Mouse (Mus musculus) spleen, postnatal 36 days (tissue): ENCODE measurements at regions not wholly inside any gene's neighbourhood (a gene's known extent, or its start where the extent isn't known, plus 50 kb on each side); places are given as distances from the start of the nearest gene placed in this dataset.
A peak's percentile ranks its signal among the peaks of the same experiment; 100 is the strongest.

Experiments
- DNase-seq, 2 experiments: peaks; one replicate each; pipeline ENCODE4 v3.0.0; 2022; ENCODE audit warnings: low spot score in 2 of 2, mixed read lengths in 1 of 2

DNA sequence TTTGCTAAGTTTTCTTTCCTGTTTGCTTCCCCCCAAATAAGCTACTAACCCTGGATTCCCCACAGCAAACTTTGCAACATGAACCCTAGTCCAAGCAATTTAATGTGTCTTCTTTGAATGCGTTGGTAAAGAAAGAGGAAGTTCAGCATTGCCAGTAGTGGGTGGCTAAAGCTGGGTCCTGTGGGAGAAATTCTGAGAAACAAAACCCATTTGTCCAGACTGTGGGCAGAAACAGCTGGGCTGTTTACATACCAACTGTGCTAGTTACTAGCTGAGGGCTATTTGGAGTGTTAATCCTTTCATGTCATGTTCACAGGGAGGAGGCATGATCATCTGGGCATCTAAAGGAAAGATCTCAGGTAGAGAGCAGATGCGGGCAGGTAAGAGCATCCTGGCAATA, 51.8 kb upstream of the 1190002N15Rik start:
- DNase-seq, result no peak

DNA sequence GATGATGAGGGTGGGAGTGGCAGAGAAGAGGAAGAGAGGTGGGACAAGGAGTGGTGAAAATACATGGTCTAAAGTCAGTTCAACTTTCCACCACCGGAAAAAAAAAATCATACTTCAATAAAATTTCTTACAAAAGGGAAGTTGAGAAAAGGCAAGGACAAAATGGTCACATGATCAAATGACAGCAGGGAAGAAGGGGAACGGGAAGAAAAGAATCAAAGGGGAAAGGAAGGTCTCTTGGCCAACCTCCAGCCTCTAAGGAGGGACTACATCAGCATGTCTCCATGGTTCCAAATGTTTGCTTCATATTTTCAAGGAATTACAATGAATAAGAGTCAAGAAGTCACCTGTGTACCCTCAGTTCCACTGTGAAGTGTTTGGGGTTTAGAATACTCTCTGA, 64.7 kb upstream of the Slc9a9 start:
- no peak for DNase-seq

DNA sequence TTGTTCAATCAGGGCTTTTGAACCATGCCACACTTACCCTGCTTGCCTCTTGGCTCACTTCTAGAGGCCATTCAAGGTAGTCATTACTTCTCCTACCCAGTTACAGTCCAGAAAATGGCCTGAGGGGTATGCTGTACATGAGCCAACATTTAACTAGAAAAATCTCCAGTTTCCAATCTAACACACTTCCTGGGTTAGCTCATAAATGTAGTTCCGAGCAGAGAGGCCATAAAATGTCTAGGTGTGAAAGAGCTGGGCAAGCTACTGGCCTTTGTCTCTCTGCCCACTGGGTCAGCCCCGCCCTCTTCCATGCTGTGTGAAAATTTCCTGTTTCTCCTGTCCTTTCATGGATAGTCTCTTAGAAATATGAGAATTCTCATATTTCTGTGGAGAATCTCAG, 63.3 kb upstream of the Slc9a9 start:
- DNase-seq, result no peak

DNA sequence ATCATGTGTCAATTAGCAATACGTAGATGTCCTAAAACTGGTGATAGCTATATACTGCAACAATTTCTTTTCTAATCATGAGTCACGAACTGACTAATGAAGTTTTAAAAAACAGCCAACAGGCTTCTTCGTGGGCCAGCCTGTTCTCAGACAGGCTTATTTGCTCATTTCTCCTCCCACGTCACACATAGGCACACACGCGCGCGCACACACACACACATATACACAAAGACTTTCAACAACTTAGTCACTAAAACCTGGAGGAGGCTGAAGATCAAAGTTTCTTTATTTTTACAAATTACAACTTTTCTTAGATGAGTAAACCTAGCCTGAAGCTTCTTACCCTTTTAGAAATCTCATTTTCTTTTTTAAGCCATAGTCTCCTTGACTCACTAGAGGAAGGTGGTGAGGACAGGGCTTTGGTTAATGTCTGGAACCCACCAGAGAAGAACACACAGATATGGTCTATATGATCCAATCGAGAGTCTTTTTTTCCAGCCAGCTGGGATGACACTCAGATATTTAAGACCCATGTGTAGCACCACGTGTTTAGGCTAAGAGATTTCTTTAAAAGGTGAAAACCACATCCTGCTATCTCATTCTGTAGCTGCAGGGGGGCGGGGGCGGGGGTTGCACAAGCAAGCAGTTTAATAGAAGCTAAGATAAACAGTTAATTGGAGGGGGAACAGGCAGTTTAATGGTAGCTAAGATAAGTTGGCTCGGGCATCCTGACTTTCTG, 62.5 kb upstream of the Slc9a9 start:
- DNase-seq, result no peak

DNA sequence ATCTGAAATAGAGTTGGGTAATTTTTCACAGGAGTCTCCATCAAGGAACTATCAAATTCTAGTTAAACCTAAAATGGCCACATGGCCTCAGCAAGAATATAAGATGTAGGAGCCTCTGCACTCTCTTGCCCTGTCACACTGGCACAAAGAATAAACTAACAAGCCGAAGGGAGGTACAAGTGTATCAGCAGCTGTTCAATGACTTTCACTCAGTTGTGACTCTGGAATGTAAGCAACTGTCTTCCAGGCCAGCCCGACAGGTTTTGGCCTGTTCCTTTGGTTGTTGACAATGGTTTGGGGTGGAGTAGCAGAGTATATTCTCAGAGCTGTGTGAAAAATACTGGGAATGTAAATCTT, 62.0 kb upstream of the Slc9a9 start:
- no peak for DNase-seq

DNA sequence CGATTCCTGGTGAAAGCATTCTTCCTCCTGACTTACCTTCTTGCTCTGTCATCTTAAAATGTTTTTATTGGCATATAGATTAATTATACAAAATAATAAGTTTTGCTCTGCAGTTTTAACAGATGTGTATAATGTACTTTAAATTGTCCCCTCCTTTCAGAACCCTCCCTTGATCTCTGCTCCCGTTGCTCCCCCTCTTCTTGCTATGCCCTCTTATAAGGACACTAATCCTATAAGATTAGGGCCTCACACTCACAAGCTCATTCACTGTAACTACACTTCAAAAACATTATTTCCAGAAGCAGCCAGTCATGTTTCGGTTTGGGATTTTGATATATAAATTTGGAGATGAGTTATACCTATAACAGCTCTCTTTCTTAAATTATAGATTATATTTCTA, 59.6 kb upstream of the Slc9a9 start:
- no peak for DNase-seq

DNA sequence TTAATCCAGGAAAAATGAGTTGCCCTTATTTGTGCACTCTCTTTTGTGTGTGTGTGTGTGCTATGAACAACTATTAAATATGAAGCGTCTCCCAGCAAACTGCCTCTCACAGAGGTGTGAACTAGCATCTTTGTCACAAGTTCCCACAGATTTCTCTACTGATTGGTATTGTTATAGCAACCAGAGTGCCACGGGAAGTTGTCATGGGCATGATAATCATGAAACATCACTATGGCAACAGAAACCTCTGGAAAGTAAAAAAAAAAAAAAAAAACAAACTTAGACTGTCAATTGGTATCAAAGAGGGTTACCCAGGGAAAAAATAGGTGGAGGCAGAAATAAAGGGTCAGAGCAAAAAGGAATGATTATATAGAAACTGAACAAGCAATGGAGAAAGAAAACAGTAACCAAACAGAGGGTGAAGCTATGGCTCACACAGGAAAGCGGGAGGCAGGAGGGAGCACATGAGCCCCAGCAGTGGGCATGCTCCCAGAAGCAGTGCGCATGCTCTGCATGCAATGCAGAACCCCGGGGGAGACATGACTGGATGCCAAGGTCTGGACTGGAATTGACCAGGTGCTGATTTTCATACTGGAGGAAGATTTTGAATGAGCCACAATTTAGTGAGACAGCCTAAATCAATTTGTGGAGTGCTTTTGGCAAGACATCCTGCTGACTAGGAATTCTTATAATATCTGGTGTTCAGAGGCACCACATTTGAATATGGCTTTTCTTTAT, 58.9 kb upstream of the Slc9a9 start:
- no peak for DNase-seq

DNA sequence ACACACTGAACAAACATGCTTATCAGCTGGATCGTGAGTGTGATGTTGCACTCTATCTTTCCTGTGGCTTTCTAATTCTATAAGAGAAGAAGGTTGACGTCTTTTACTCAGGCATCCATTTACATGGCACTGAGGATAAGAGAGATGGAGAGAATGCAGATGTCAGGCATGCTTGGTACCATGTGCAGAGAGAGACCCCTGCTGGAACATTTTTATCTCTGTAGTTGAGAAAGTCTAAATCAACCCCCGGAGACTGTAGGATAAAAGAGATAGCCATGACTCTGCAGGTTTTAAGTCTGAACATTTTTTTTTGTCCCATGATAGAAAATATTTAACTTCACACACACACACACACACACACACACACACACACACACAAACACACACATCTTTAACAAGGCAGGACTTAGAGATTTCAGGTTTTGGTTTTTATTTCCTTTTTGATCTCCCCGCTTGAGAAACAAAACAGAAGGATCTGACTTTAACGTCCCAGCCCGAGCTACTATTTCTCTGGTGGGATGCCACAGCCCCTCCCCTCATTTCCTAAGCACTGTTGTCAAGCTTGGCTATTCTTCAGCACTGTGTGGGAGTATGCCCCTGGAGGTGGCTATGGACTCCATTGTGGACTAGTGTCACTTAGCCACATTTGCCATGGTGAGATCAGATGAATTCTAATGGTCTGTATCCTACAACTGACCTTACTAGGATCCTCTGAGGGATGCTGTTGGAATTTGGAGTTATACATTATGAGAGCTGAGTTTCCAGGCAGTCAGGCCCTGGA, 55.6 kb upstream of the Slc9a9 start:
- peak in 1 of 2 experiments; percentile 23 for DNase-seq

DNA sequence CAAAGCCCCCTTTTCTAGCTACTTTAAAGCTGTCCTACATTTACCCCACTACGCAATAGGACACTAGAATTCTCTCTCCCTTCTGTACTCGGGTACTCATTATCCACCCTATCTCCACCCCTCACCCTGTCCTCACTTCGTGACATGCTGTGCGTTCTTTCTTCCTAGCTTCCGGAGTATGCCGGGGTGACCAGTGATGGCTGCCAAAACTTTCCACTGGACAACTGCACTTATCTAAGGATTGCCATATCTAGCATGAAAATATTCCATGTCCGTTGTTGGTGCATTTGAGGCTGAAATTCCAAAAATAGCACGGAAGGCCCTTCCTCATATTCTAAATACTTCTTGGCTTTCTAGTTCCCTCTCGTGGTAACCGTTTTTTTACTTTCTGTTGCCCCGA, 54.5 kb upstream of the Slc9a9 start:
- no peak for DNase-seq

DNA sequence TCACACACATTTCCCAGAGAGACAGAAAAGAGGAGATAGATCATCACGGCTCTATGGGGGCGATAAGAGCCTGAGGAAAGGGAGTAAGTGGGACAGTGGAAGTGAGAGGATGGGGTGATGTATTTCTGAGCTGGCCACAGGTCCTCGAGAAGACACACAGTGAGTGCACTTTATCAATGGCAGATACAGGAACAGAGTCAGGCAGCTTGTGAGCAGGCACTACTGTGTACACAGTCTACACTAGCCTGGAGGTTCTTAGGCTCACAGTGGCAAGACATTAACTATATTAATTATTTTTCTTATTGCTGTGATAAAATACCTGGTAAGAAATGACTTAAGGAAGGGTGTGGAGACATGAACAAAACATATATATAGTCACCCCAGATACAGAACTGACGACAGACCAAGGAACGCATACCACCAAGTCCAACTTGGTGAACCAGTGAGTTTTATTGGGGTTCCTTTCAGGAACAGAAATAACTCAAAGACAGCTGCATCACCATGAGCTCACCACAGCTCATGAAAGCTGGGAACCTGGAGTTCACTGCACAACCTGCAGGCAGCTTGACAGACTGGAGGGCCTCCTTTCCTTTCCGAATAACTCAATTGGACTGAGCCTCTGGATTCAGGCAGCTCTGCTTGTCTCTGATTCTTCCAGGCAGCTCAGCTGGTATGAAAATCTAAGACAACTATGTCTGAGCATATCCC, 51.5 kb upstream of the Slc9a9 start:
- no peak for DNase-seq
